Mouse (Mus musculus): ENCODE data around the gene Olfr202. TPM values are rescaled to one million over a fixed set of nuclear protein-coding genes. Genes with fewer than 3 reads are reported as not detected.
"Not testable (repeated sequence)": the region's sequence is repeated elsewhere in the genome, so short reads cannot be mapped to it uniquely, and the experiment has no call there.

The Olfr202 gene
- not detected in 2 replicates for total RNA-seq (2014; fragmentation: Nextera tagmentation)
- total RNA-seq (2017), result not detected in 2 replicates

DNA sequence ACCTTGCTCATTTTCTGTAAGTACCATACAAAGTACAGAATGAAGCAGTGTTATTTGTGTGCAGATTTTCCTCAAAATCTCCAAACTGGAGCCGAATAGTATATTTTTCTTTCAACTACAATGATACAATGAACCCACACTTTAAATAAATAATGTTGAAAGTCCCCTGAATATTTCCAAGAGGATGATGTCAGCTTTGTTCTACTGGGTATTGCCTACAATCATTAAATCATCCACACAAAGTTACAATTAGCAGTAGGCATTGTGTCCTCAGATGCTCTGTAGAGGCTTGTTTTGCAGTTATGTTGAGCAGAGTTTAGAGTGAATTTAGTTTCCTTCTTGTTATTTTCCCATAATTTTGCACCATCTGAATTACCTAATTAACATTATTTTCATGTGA is at the start of gene Olfr202:
Gene Olfr202 (minus strand): TSS at position 101 of the 400 bp plus-strand sequence.
- ATAC-seq (replicated peaks; ENCODE audit: poor library complexity, severe bottlenecking), result no peak

DNA sequence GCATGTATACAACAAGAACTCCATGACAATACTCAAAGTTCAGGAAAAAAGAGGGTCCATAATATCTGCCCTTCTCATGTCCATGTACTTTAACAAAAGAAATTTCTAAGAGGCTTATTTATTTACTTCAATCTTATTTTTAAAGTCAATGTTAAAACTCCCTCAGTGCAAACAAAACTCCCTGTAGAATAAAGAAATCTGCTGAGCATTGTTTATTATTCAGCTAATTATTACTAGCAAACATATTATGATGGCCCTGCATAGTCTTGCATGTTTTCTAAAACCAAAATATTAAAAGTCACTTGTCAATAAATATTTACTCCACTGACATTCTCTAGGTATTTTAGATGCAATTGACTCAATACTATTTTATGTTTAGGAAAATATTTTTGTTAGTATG is 44.4 kb upstream of the Olfr202 start, which contains the start of gene Olfr205:
Gene Olfr205 (minus strand): TSS at position 101 of the 400 bp plus-strand sequence.
- ATAC-seq (replicated peaks; ENCODE audit: poor library complexity, severe bottlenecking), result no peak

DNA sequence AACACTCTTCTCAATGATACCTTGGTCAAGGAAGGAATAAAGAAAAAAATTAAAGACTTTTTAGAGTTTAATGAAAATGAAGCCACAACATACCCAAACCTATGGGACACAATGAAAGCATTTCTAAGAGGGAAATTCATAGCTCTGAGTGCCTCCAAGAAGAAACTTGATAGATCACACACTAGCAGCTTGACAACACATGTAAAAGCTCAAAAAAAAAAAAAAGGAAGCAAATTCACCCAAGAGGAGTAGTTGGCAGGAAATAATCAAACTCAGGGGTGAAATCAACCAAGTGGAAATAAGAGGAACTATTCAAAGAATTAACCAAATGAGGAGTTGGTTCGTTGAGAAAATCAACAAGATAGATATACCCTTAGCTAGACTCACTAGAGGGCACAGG is 36.7 kb upstream of the Olfr202 start:
- ATAC-seq (replicated peaks; ENCODE audit: poor library complexity, severe bottlenecking), result not testable (repeated sequence)

DNA sequence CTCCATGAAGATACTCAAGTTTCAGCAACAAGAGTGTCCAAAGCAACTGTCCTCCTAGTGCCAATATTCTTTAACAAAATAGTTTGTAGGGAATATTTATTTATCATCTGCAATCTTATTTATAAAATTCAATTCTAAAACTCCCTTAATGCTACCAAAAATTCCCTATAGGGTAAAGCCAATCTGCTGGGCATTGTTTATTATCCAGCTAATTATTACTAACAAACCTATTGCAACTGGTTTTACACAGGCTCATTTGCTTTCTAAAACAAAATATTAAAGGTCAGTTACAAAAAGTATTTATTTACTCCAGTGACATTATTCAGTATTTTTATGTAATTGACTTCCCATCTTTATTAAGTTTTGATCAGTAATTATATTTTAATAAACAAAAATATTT is 31.6 kb upstream of the Olfr202 start, which contains the start of gene Olfr204:
Gene Olfr204 (minus strand): TSS at position 101 of the 400 bp plus-strand sequence.
- ATAC-seq (replicated peaks; ENCODE audit: poor library complexity, severe bottlenecking), result no peak

DNA sequence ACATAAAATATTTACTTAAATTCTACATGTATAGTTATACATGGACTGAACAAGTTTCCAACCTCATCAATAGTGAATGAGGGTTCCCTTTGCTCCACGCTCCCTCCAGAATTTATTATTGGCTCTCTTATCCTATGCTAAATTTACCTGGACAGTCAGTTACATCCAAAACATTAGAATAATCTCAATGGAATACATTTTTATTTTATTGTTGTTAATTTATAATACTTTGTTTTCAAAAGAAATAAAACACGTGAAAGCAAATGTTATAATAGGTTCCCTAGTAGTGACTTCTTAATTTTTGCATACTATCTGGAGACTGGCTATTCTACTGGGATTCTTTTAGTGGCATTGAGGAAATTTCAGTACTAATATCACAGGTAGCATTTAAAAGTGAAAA is 12.0 kb upstream of the Olfr202 start, which contains the start of gene Olfr203:
Gene Olfr203 (plus strand): TSS at position 301 of the 400 bp plus-strand sequence.
- no peak for ATAC-seq (replicated peaks; ENCODE audit: poor library complexity, severe bottlenecking)

DNA sequence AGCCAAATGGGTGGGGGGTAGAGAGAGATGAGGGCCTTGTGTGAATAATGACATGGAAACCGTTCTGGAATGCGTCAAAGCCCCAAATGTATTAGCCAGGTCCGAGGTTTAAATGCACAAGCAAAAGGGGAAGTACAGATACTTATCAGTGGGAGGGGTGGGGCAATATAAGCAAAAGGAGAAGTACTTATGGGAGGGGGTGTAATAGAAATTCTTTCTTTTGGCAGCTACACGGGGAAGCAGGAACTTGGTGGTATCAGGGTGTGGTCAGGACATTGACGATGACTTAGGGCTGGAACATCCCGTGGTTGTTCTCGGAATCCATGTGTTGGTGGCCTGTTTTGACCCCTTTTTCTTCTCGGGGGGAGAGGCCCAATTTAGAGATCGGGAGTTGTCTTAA is 983 bp upstream of the Olfr202 start:
- not testable (repeated sequence) for ATAC-seq (replicated peaks; ENCODE audit: poor library complexity, severe bottlenecking)

DNA sequence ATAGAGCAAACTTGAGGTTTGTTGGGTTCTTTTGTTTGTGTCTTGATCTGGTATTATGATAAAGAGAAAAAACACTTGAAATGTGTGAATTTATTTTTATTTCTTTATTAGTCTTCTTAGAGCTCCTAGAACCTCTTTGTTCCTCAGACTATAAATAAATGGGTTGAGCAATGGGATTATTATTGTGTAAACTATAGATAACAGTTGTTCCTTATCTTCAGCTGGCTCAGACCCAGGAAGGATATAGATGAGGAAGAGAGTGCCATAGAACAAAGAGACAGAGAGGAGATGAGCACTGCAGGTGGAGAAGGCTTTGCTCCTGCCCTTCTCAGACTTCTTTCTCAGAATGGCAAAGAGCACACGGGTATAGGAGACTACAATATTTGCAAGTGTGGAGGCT is 3.1 kb downstream of the Olfr202 start:
- ATAC-seq (replicated peaks; ENCODE audit: poor library complexity, severe bottlenecking), result no peak

DNA sequence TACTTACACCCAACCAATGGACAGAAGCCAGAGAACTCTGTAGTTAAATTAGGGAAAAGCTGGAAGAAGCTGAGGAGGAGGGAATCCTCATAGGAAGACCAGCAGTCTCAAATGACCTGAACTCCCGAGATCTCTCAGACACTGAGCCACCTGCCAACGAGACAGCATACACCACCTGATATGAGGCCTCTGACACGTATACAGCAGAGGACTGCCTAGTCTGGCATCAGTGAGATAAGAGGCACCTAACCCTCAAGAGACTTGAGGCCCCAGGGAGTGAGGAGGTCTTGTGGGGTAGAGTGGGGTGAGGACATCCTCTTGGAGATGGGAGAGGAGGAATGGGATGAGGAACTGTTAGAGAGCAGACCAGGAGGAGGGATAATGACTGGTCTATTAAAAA is 6.1 kb downstream of the Olfr202 start:
- ATAC-seq (replicated peaks; ENCODE audit: poor library complexity, severe bottlenecking), result no peak

DNA sequence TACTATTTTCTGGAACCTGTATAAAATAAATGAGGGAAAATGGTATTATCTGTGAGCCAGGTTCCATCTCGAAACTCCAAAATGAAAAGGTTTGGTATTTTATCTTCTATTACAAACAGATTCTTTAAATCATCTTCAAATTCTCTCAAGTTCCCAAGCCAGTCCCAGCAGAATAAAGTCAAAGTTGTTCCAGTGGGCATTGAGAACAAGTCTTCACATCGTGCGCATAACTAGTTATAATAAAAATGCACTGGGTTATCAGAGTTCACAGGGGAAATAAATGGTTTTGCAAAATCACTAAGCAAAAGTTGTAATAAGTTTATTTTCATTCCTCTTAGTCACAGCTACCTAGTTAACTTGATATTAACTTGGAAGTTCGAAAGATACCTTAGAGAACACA is 14.1 kb downstream of the Olfr202 start, which contains the start of gene Olfr201:
Gene Olfr201 (minus strand): TSS at position 101 of the 400 bp plus-strand sequence.
- ATAC-seq (replicated peaks; ENCODE audit: poor library complexity, severe bottlenecking), result not testable (repeated sequence)

DNA sequence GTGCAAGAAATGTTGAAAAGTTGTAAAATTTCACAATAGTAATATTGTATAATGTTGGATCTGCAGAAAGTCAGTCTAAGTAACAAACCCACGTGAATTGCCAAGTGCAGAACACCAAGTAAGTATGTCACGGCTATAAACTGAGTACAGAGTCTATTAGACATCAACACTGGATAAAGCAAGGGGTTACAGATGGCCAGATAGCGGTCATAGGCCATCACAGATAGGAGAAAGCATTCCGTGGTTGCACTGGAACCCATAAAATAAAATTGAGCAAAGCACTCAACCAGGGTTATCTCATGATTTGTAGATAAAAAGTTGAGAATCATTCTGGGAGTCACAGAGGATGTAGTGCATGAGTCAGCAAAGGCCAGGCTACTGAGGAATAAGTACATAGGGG is 17.5 kb downstream of the Olfr202 start:
- not testable (repeated sequence) for ATAC-seq (replicated peaks; ENCODE audit: poor library complexity, severe bottlenecking)

DNA sequence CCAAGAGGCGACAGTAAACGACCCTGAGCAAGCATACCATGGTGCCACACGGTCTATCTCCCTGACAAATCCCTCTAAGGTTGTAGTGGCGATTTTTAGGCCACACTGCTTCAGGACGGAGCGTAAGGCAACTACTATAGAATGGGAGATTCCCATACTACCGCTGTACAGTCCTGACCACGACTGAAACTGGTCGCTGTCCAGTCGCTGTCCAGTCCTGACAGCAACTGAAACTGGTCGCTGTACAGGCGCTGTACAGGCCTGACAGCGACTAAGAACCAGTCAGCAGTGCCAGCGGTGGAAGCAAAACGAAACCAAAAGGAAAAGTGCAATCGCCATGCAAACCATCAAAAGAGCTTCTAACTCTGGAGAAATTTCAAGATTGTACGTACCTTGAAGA is 36.9 kb downstream of the Olfr202 start:
- no peak for ATAC-seq (replicated peaks; ENCODE audit: poor library complexity, severe bottlenecking)

Other genes with a start within 250 kb of the Olfr202 start
- not detected in 2 replicates for gene Olfr187, start 247.0 kb downstream of the Olfr202 start, total RNA-seq (2014; fragmentation: Nextera tagmentation)
- not detected in 2 replicates for gene Olfr187, start 247.0 kb downstream of the Olfr202 start, total RNA-seq (2017)
- not detected in 2 replicates for gene Olfr190, start 208.8 kb downstream of the Olfr202 start, total RNA-seq (2014; fragmentation: Nextera tagmentation)
- not detected in 2 replicates for gene Olfr190, start 208.8 kb downstream of the Olfr202 start, total RNA-seq (2017)
- not detected in 2 replicates for gene Olfr191, start 197.0 kb downstream of the Olfr202 start, total RNA-seq (2014; fragmentation: Nextera tagmentation)
- gene Olfr191, start 197.0 kb downstream of the Olfr202 start, total RNA-seq (2017), result not detected in 2 replicates
- gene Olfr193, start 174.9 kb downstream of the Olfr202 start, total RNA-seq (2014; fragmentation: Nextera tagmentation), result not detected in 2 replicates
- not detected in 2 replicates for gene Olfr193, start 174.9 kb downstream of the Olfr202 start, total RNA-seq (2017)
- not detected in 2 replicates for gene Olfr194, start 165.7 kb downstream of the Olfr202 start, total RNA-seq (2014; fragmentation: Nextera tagmentation)
- gene Olfr194, start 165.7 kb downstream of the Olfr202 start, total RNA-seq (2017), result not detected in 2 replicates
- gene Olfr195, start 139.7 kb downstream of the Olfr202 start, total RNA-seq (2014; fragmentation: Nextera tagmentation), result not detected in 2 replicates
- gene Olfr195, start 139.7 kb downstream of the Olfr202 start, total RNA-seq (2017), result not detected in 2 replicates
- gene Olfr196, start 116.3 kb downstream of the Olfr202 start, total RNA-seq (2014; fragmentation: Nextera tagmentation), result not detected in 2 replicates
- gene Olfr196, start 116.3 kb downstream of the Olfr202 start, total RNA-seq (2017), result not detected in 2 replicates
- not detected in 2 replicates for gene Olfr198, start 83.3 kb downstream of the Olfr202 start, total RNA-seq (2014; fragmentation: Nextera tagmentation)
- not detected in 2 replicates for gene Olfr198, start 83.3 kb downstream of the Olfr202 start, total RNA-seq (2017)
- gene Olfr199, start 67.0 kb downstream of the Olfr202 start, total RNA-seq (2014; fragmentation: Nextera tagmentation), result not detected in 2 replicates
- not detected in 2 replicates for gene Olfr199, start 67.0 kb downstream of the Olfr202 start, total RNA-seq (2017)
- not detected in 2 replicates for gene Olfr201, start 14.2 kb downstream of the Olfr202 start, total RNA-seq (2014; fragmentation: Nextera tagmentation)
- not detected in 2 replicates for gene Olfr201, start 14.2 kb downstream of the Olfr202 start, total RNA-seq (2017)
- not detected in 2 replicates for gene Olfr203, start 12.1 kb upstream of the Olfr202 start, total RNA-seq (2014; fragmentation: Nextera tagmentation)
- not detected in 2 replicates for gene Olfr203, start 12.1 kb upstream of the Olfr202 start, total RNA-seq (2017)
- gene Olfr204, start 31.5 kb upstream of the Olfr202 start, total RNA-seq (2014; fragmentation: Nextera tagmentation), result not detected in 2 replicates
- not detected in 2 replicates for gene Olfr204, start 31.5 kb upstream of the Olfr202 start, total RNA-seq (2017)
- gene Olfr205, start 44.3 kb upstream of the Olfr202 start, total RNA-seq (2014; fragmentation: Nextera tagmentation), result not detected in 2 replicates
- gene Olfr205, start 44.3 kb upstream of the Olfr202 start, total RNA-seq (2017), result not detected in 2 replicates
- gene Olfr206, start 62.5 kb upstream of the Olfr202 start, total RNA-seq (2014; fragmentation: Nextera tagmentation), result not detected in 2 replicates
- not detected in 2 replicates for gene Olfr206, start 62.5 kb upstream of the Olfr202 start, total RNA-seq (2017)
- gene Olfr209, start 77.2 kb upstream of the Olfr202 start, total RNA-seq (2014; fragmentation: Nextera tagmentation), result not detected in 2 replicates
- gene Olfr209, start 77.2 kb upstream of the Olfr202 start, total RNA-seq (2017), result not detected in 2 replicates
- not detected in 2 replicates for gene Gabrr3, start 120.5 kb upstream of the Olfr202 start, total RNA-seq (2014; fragmentation: Nextera tagmentation)
- gene Gabrr3, start 120.5 kb upstream of the Olfr202 start, total RNA-seq (2017), result not detected in 2 replicates
- 48.5 and 60.6 TPM in 2 replicates for gene Riox2, start 185.0 kb upstream of the Olfr202 start, total RNA-seq (2014; fragmentation: Nextera tagmentation)
- gene Riox2, start 185.0 kb upstream of the Olfr202 start, total RNA-seq (2017), result 51.6 and 59.5 TPM in 2 replicates